Mouse (Mus musculus): ENCODE measurements around the gene Fgfr2.

The Fgfr2 gene

DNA sequence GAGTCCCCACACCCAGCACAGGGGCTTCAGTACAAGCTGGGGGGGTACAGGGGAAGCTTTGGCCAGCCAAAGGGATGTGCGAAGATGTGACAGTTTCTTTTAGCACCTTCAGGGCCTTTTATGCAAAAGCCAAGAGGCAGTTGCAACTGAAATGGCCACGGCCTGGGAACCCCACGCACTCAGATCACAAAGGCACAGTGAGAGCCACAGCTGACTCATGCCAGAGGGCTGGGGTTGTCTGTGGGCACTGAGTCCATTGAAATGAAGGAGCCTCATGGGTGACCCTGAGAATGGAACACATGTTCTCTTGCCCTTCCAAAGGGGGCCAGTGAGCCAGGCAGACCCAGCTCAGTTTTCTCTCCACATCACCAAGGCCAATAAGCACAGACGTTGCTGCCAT, 114.5 kb downstream of the Fgfr2 start:
- no peak for DNase-seq (ENCODE audit: low read depth, low spot score)

DNA sequence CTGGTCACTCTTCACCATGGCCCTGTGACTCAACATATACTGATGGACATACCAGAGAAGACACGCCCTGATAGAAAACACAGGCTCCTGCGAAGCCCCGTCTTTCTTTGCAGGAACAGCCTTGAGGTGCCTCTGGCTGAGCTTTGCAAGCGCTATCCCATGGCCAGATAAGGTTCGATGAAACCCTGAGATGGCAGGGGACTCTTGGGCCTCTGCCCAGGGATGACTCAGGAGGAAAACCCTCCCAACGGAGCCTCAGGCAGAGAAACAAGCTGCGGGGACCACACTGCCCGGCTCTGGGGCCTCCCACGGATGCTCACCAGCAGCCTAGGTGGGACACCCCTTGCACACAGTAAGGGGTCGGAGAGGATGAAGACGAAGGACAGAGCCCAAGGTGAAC, 115.8 kb downstream of the Fgfr2 start:
- DNase-seq (ENCODE audit: low read depth, low spot score), result no peak

DNA sequence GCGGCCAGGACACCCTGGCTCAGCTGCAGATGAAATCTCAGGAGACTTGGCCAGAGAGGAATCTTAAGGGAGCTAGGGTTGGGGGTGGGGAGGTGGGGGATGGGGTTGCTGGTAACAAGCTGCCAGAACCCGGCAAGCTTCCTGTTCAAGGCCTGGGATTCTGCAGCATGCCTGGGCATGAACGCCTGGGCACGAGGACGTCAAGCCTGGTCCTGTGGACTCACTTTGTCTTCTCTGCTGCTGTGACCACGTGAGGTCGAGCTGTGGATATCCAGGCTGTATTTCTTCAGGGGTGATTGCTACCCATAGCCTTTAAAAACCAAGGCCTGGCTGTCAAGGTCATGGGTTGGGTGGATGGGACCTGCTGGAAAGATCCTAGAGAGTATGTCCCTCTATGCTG, 117.4 kb downstream of the Fgfr2 start:
- DNase-seq (ENCODE audit: low read depth, low spot score), result no peak

DNA sequence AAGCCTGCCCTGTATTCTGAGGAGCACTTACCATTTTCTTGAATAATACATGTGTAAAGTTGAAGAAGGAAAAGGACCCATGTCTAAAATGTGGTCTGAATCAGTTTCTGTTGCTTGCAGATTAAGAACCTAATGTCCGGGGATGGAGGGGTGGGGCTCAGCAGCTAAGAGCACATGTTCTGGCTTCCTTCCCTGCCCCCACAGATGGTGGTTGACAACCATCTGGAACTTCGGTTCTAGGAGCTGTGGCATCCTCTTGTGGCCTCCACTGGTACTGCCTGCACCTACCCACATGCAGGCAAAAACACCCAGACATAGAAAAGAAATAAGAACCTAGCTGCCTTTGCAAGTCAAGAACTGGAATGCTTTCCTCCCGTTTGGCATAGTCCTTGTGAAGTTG, 119.7 kb downstream of the Fgfr2 start:
- DNase-seq (ENCODE audit: low read depth, low spot score), result peak; percentile 67

DNA sequence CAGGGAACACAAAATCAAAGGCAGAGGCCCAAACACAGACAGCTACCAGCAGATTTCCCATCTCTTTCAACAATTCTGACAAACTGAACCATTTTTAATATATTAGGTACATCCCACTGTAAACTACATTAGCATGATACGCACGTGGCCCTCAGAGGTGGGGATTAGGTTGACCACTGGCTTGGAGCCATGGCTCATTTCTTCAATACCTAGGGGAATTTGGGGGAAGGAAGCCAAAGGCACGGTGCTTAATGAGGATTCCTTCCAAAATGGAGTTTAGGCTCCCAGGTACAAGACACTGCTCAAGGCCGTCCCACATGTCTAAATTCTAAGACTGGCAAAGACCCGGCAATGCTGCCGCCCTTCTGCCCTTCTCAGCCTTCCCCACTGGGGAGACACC, 120.9 kb downstream of the Fgfr2 start:
- no peak for DNase-seq (ENCODE audit: low read depth, low spot score)

GRCm38 (mm10) chr7:133001388-133001787, 121.8 kb downstream of the Fgfr2 start:
- DNase-seq (ENCODE audit: low read depth, low spot score), result no peak

DNA sequence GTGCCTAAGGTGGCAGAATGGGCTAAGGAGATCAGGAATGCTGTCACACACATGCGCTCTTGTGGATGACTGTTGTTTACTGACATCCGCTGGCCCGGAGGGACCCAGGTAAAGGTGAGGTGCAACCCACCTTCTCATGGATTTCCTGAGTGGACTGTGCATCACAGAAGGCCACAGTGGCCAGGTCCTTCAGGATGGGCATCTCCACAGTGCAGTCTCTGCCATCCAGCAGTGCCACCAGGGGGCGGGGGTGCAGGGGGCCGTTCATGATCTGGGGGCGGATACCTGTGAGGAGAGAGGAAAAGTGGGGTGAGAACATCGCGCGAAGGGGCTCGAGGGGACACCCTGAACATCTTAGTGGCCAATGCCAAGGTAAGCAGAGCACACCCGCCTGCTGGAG, 124.1 kb downstream of the Fgfr2 start:
- DNase-seq (ENCODE audit: low read depth, low spot score), result no peak

- DNase-seq (ENCODE audit: low read depth, low spot score), result no peak
These were observed 124.5 kb downstream of the Fgfr2 start for GRCm38 (mm10) chr7:132998639-132999038.

GRCm38 (mm10) chr7:132996391-132996790, 126.8 kb downstream of the Fgfr2 start:
- peak; percentile 59 for DNase-seq (ENCODE audit: low read depth, low spot score)

- no peak for DNase-seq (ENCODE audit: low read depth, low spot score)
These were observed 128.4 kb downstream of the Fgfr2 start for GRCm38 (mm10) chr7:132994628-132995191.

DNA sequence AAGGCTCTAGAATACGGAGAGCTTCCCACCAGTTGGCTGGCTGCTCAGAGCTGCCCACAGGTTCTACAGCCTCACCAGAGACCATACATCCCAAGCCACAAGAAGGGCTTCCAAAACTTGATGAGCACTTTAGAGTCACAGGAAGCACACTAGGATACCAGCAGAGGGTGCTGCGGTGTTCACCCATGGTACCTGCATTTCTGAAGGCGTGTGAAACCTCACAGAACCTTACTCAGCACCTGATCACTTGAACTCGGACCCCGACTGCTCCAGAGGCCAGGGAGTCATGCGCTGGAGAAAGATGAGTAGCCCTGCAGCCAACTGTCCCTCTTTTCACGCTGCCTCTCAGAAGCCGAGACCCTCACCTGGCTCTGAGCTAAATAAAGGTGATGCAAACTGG, 129.0 kb downstream of the Fgfr2 start:
- peak; percentile 26 for DNase-seq (ENCODE audit: low read depth, low spot score)

GRCm38 (mm10) chr7:132992967-132993615, 130.1 kb downstream of the Fgfr2 start:
- DNase-seq (ENCODE audit: low read depth, low spot score), result no peak

DNA sequence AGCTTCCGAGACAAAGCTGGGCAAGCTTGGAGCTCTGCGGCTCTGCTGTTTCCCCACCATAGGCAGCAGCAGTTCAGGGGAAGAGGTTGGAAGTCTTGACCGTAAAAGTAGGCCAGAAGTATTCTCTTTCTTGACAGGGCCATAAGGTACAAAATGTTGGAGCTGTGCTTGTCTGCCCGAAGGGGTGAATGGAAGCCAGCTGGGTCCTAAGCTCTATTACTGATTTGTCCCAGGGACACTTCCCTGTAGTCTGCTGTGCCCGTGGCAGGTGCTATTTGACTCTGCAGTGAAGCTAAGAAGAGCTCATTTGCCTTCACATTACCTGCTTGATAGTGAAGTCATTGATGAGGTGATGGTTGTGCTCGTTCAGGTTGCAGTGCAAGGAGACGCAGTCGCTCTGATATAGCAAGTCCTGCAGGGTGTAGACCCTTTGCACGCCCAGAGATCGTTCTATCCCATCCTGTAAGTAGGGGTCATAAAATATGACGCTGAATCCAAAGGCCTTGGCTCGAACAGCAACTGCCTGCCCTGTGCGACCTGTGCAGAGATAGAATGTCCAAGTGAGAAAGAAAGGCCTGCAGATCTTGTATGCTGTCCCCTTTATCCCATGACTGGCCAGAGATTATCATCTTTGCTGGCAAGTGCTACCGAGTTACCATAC, 131.8 kb downstream of the Fgfr2 start:
- DNase-seq (ENCODE audit: low read depth, low spot score), result no peak

GRCm38 (mm10) chr7:132989839-132990238, 133.3 kb downstream of the Fgfr2 start:
- DNase-seq (ENCODE audit: low read depth, low spot score), result no peak

- no peak for DNase-seq (ENCODE audit: low read depth, low spot score)
These were observed 140.5 kb downstream of the Fgfr2 start for GRCm38 (mm10) chr7:132982639-132983038.

DNA sequence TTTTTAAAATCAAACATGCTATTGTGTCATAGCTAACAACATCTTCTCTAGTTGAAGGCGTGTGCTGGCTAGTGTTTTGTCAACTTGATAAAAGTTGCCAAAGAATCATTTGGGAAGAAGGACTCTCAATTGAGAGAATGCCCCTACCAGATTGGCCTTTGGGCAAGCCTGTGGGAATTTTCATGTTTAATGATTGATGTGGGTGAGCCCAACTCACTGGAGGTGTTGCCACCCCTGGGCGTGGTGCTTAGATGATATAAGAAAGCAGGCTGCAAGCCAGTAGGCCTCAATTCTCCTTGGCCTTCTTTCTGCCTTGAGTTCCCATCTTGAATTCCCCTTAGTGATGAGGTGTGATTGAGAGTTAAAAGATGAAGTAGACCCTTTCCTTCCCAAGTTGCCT, 145.2 kb downstream of the Fgfr2 start:
- DNase-seq (ENCODE audit: low read depth, low spot score), result no peak

- DNase-seq (ENCODE audit: low read depth, low spot score), result no peak
These were observed 147.1 kb downstream of the Fgfr2 start for GRCm38 (mm10) chr7:132976079-132976478.

GRCm38 (mm10) chr7:132972079-132972478, 151.1 kb downstream of the Fgfr2 start:
- no peak for DNase-seq (ENCODE audit: low read depth, low spot score)

DNA sequence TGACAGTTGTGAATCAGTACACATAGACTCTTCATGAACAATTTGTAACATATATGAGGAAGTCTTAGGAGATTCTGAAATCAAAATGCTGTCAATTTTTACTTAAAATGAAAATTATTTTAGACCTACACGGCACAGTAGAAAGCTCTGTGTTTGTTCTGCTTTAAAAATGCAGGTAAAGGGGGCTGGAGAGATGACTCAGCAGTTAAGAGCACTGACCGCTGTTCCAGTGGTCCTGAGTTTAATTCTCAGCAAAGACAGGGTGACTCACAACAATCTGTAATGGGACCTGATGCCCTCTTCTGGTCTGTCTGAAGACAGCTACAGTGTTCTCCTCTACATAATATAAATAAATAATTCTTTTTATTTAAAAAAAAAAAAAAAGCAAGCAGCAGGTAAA, 157.4 kb downstream of the Fgfr2 start:
- DNase-seq (ENCODE audit: low read depth, low spot score), result peak; percentile 27

DNA sequence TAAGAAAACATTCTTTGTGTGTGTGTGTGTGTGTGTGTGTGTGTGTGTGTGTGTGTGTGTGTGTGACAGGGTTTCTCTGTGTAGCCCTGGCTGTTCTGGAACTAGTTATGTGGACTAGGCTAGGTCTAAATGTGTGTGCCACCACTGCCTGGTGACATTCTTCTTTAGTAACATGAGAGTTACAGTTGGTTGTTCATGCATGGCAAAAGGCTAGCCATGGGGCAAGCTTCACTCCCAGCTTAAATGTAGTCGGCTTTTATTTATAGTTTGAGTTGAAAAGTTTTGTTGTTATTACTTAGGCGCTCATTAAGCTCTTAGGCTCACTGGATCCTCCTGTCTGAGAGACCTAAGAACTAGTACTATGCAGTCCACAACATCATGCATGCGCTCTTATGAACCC, 158.8 kb downstream of the Fgfr2 start:
- peak; percentile 56 for DNase-seq (ENCODE audit: low read depth, low spot score)

DNA sequence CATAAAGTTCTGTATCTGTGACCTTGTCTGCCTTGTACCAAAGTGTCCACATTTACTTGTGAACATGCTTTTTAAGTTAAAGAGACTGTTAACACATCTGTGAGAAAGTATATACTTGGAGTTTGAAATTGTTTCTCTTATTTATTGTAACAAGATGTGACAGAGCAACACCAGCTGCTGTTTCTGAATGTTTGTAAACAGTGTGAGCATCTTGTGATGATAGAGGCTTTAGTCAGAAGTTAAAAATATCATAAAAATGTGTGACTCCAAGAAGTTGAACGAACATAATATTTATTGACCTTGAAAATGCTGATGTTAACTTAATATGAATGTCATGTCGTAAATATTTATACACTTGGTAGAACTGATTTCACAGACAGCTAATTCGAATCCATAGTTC, 172.5 kb downstream of the Fgfr2 start:
- no peak for DNase-seq (ENCODE audit: low read depth, low spot score)

DNA sequence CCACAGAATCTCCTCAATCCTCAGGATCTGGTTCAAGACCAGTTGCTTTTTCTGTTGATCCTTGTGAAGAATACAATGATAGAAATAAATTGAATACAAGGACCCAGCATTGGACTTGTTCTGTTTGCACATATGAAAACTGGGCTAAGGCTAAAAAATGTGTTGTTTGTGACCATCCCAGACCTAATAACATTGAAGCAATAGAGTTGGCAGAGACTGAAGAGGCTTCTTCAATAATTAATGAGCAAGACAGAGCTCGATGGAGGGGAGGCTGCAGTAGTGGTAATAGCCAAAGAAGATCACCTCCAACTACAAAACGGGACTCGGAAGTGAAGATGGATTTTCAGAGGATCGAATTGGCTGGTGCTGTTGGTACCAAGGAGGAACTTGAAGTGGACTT, 173.2 kb downstream of the Fgfr2 start:
- DNase-seq (ENCODE audit: low read depth, low spot score), result no peak

- no peak for DNase-seq (ENCODE audit: low read depth, low spot score)
These were observed 182.6 kb downstream of the Fgfr2 start for GRCm38 (mm10) chr7:132940569-132940968.
